Mouse (Mus musculus) cortical plate, adult 2 months (tissue): ENCODE results near the gene Mrtfa. TPM values are rescaled to one million over a fixed set of nuclear protein-coding genes. Genes with fewer than 3 reads are reported as not detected.

Experiments
- H3K27ac ChIP-seq: fragments of 200-500 bp; 2 replicates; pipeline ENCODE4 v1.5.1; 2012; ENCODE audit warnings: low read length, control low read depth, inconsistent platforms; ENCODE audit not compliant: insufficient read depth
- H3K4me1 ChIP-seq: fragments of 200-500 bp; 2 replicates; pipeline ENCODE4 v1.6.1; 2011; ENCODE audit warnings: low read length; ENCODE audit not compliant: control insufficient read depth, insufficient read depth
- H3K4me3 ChIP-seq: fragments of 200-500 bp; 2 replicates; pipeline ENCODE4 v1.5.1; 2011; ENCODE audit warnings: mild to moderate bottlenecking, low read length, control low read depth; ENCODE audit not compliant: insufficient read depth
- CTCF ChIP-seq: fragments of 200-500 bp; IDR thresholded peaks from 2 replicates; pipeline ENCODE4 v1.5.1; 2011; ENCODE audit warnings: mild to moderate bottlenecking, control low read depth, low read length; ENCODE audit not compliant: insufficient read depth; ENCODE audit errors: extremely low read depth
- POLR2A ChIP-seq: fragments of 200-500 bp; IDR thresholded peaks from 2 replicates; pipeline ENCODE4 v1.6.1; 2011; ENCODE audit warnings: mild to moderate bottlenecking, low read length, control low read depth; ENCODE audit not compliant: insufficient read depth; ENCODE audit errors: extremely low read depth
- polyA plus RNA-seq: library from polyadenylated mRNA; depleted of rRNA; stranded (reverse); fragments of >200 nt; gene quantifications from 2 replicates; pipeline ENCODE4 v1.2.3, GENCODE M21; 2012

Gene Mrtfa
- polyA plus RNA-seq, 1 experiment, result 30.9 TPM

GRCm38 (mm10) chr15:81129970-81130369 is 60.6 kb downstream of the Mrtfa start:
- H3K4me3 ChIP-seq, result no peak overlapping the region
- no peak overlapping the region for H3K27ac ChIP-seq
- TF ChIP-seq CTCF (no peak), POLR2A (no peak)

GRCm38 (mm10) chr15:81128155-81128838 is 62.3 kb downstream of the Mrtfa start:
- no peak for TF ChIP-seq CTCF
- no peak for TF ChIP-seq POLR2A
- peaks cover 7% of the 10 kb centered on the region for H3K4me1 ChIP-seq
- H3K27ac ChIP-seq, result no peak overlapping the region

More at GRCm38 (mm10) chr15:81129970-81130369, 60.6 kb downstream of the Mrtfa start:
- peaks cover 7% of the 10 kb centered on the region for H3K4me1 ChIP-seq

GRCm38 (mm10) chr15:81124282-81124681 is 66.3 kb downstream of the Mrtfa start:
- Histone ChIP-seq H3K4me1 (no peaks in the 10 kb centered on the region), H3K27ac (no peak overlapping the region), H3K4me3 (no peak overlapping the region)
- TF ChIP-seq POLR2A (no peak), CTCF (no peak)

More at GRCm38 (mm10) chr15:81128155-81128838, 62.3 kb downstream of the Mrtfa start:
- H3K4me3 ChIP-seq, result no peak overlapping the region

- Histone ChIP-seq H3K27ac (no peak overlapping the region), H3K4me1 (no peaks in the 10 kb centered on the region; the same call in 1 of the 2 replicates), H3K4me3 (no peak overlapping the region)
- TF ChIP-seq POLR2A, result no peak
- no peak for TF ChIP-seq CTCF
Observed at GRCm38 (mm10) chr15:81123122-81123521, 67.4 kb downstream of the Mrtfa start.

- Histone ChIP-seq H3K27ac (no peak overlapping the region), H3K4me3 (no peak overlapping the region), H3K4me1 (no peaks in the 10 kb centered on the region; the same call in 1 of the 2 replicates)
- TF ChIP-seq POLR2A (no peak), CTCF (no peak)
Observed at GRCm38 (mm10) chr15:81122535-81122934, 68.0 kb downstream of the Mrtfa start.

GRCm38 (mm10) chr15:81122078-81122477 is 68.5 kb downstream of the Mrtfa start:
- H3K4me3 ChIP-seq, result no peak overlapping the region
- H3K27ac ChIP-seq, result no peak overlapping the region
- no peak for TF ChIP-seq POLR2A
- H3K4me1 ChIP-seq, result no peaks in the 10 kb centered on the region; the same call in 1 of the 2 replicates

GRCm38 (mm10) chr15:81120946-81121345 is 69.6 kb downstream of the Mrtfa start:
- no peak overlapping the region for H3K4me3 ChIP-seq
- H3K4me1 ChIP-seq, result no peaks in the 10 kb centered on the region; the same call in 1 of the 2 replicates
- no peak for TF ChIP-seq CTCF
- TF ChIP-seq POLR2A, result no peak
- no peak overlapping the region for H3K27ac ChIP-seq

- H3K4me1 ChIP-seq, result no peaks in the 10 kb centered on the region; the same call in 1 of the 2 replicates
- no peak for TF ChIP-seq POLR2A
- no peak for TF ChIP-seq CTCF
- H3K4me3 ChIP-seq, result no peak overlapping the region
- no peak overlapping the region for H3K27ac ChIP-seq
Observed at GRCm38 (mm10) chr15:81120140-81120539, 70.4 kb downstream of the Mrtfa start.

- H3K27ac ChIP-seq, result no peak overlapping the region
- no peaks in the 10 kb centered on the region; the same call in 1 of the 2 replicates for H3K4me1 ChIP-seq
- H3K4me3 ChIP-seq, result no peak overlapping the region
- TF ChIP-seq CTCF (no peak), POLR2A (no peak)
Observed at GRCm38 (mm10) chr15:81118226-81118625, 72.3 kb downstream of the Mrtfa start.

GRCm38 (mm10) chr15:81112589-81112988 is 78.0 kb downstream of the Mrtfa start:
- TF ChIP-seq CTCF (no peak), POLR2A (no peak)
- Histone ChIP-seq H3K4me1 (peaks cover 3% of the 10 kb centered on the region), H3K27ac (no peak overlapping the region), H3K4me3 (no peak overlapping the region)
